Mouse (Mus musculus): ENCODE measurements around the gene Ubxn1.

GRCm38 (mm10) chr19:8888511-8889385 is 17.5 kb downstream of the Ubxn1 start, which contains the start of the genes 1810009A15Rik and Gm49416:
- TF ChIP-seq POLR2A (IDR thresholded peaks at IDR 0.05; ENCODE audit: low read depth, low read length) (peak; percentile 83), CTCF (conservative IDR thresholded peaks at IDR 0.05; ENCODE audit: insufficient read depth, insufficient read length, low read depth, low read length) (no peak)
